Mouse (Mus musculus) v-Abl transformed pro-B cells (cell line): Measurements from ENCODE around the gene Ppm1h.

Source experiments
- in situ Hi-C, 2 experiments: fragments of 400-800 bp; cut with MboI; formaldehyde crosslinking; loops; one replicate each; pipeline ENCODE4 v1.15.1; 2025; ENCODE audit not compliant: unreplicated experiment in 2 of 2

Gene Ppm1h

GRCm38 (mm10) chr10:122883823-122884743, 205.5 kb downstream of the Ppm1h start:
- in situ Hi-C loops: no loop called here

GRCm38 (mm10) chr10:122885301-122885700, 206.7 kb downstream of the Ppm1h start:
- in situ Hi-C loops: no loop called here

GRCm38 (mm10) chr10:122886055-122886915, 207.7 kb downstream of the Ppm1h start:
- in situ Hi-C loops: no loop called here

GRCm38 (mm10) chr10:122886916-122887527, 208.5 kb downstream of the Ppm1h start:
- in situ Hi-C loops: no loop called here

- in situ Hi-C loops: no loop called here
Observed at GRCm38 (mm10) chr10:122887528-122888183, 209.1 kb downstream of the Ppm1h start.

- in situ Hi-C loops: no loop called here
Observed at GRCm38 (mm10) chr10:122890682-122891350, 212.3 kb downstream of the Ppm1h start.

- in situ Hi-C loops: no loop called here
Observed at GRCm38 (mm10) chr10:122891461-122891860, 212.9 kb downstream of the Ppm1h start.

GRCm38 (mm10) chr10:122894555-122895069, 216.1 kb downstream of the Ppm1h start:
- in situ Hi-C loops: no loop called here

GRCm38 (mm10) chr10:122895121-122895770, 216.7 kb downstream of the Ppm1h start:
- in situ Hi-C loops: no loop called here

- in situ Hi-C loops: no loop called here
Observed at GRCm38 (mm10) chr10:122899971-122900370, 221.4 kb downstream of the Ppm1h start.

- in situ Hi-C loops: no loop called here
Observed at GRCm38 (mm10) chr10:122900466-122900865, 221.9 kb downstream of the Ppm1h start.

GRCm38 (mm10) chr10:122901379-122901778, 222.8 kb downstream of the Ppm1h start:
- in situ Hi-C loops: no loop called here

GRCm38 (mm10) chr10:122909406-122910032, 231.0 kb downstream of the Ppm1h start:
- in situ Hi-C loops: no loop called here

- in situ Hi-C loops: no loop called here
Observed at GRCm38 (mm10) chr10:122910798-122911225, 232.2 kb downstream of the Ppm1h start.

- in situ Hi-C loops: no loop called here
Observed at GRCm38 (mm10) chr10:122911668-122912067, 233.1 kb downstream of the Ppm1h start.

- in situ Hi-C loops: no loop called here
Observed at GRCm38 (mm10) chr10:122912086-122912690, 233.6 kb downstream of the Ppm1h start.

- in situ Hi-C loops: no loop called here
Observed at GRCm38 (mm10) chr10:122912701-122913368, 234.3 kb downstream of the Ppm1h start.

GRCm38 (mm10) chr10:122913393-122913792, 234.8 kb downstream of the Ppm1h start:
- in situ Hi-C loops: no loop called here
